Mouse (Mus musculus) T-cell, adult 2 months (primary cell): ENCODE measurements at regions not wholly inside any gene's neighbourhood (a gene's known extent, or its start where the extent isn't known, plus 50 kb on each side); places are given as distances from the start of the nearest gene placed in this dataset.
"Not testable (repeated sequence)": the region's sequence is repeated elsewhere in the genome, so short reads cannot be mapped to it uniquely, and the experiment has no call there.

ENCODE experiments used
- DNase-seq: peaks from one replicate; pipeline ENCODE4 v3.0.0; 2022; ENCODE audit warnings: low spot score

DNA sequence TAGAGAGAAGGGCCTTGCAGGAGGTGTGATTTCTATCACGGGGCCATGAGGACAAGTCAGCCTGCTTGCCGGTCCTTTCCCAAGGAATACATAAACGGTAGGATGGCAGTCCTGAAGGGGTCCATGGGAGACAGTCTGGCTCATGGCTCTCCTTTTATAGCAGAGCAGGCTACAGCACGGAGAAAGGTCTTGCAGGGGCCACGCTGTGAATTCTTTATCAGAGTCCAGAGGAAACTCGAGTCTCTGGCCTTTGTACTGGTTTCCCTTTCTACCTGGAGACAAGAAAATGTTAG, 1984.0 kb downstream of the 4930444P10Rik start:
- no peak for DNase-seq

DNA sequence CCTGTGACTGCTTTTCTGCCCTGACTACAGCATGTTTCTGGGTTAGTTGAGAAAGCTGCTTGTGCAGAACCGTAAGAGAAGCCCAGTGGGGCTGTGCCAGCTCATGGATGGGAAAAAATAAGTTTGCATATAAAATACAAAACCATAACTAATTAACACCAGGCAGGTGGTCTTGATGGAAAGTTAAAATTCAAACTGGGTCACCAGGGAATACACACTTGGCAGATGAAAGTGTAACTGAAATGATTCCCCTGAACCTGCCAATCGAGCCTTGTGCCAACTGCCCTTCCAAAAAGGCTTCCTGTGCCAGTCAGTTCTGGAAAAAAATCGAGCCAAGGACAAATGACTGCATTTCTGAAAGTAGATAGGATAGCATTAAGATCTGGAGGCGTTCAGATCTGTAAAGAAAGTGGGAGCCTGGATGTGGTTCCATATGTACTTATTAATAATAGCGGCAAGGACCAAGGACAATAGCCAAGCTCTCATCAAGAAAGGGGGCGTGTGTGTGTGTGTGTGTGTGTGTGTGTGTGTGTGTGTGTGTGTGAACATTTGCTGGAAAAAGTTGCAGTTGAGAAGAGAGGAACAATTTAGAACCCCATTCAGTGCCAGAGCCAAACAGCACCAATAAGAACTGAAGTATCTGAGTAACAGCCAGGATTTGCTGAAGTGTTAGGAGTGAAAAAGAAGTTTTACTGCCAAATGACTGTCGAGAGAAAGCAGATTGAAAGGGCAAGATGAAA, 1984.5 kb downstream of the 4930444P10Rik start:
- DNase-seq: no peak

DNA sequence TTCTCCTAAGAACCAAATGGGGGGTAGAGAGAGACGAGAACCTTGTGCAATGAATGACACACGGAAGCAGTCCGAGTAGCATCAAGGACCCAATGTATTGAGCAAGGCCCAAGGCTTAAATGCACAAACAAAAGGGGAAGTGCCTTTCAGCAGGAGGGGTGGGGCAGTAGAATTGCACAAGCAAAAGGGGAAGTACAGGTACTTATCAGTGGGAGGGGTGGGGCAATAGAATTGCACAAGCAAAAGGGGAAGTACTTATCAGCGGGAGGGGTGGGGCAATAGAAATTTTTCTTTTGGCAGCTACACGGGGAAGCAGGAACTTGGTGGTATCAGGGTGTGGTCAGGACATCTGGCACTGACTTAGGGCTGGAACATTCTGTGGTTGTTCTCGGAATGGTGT, 1987.6 kb downstream of the 4930444P10Rik start:
- not testable (repeated sequence) for DNase-seq

DNA sequence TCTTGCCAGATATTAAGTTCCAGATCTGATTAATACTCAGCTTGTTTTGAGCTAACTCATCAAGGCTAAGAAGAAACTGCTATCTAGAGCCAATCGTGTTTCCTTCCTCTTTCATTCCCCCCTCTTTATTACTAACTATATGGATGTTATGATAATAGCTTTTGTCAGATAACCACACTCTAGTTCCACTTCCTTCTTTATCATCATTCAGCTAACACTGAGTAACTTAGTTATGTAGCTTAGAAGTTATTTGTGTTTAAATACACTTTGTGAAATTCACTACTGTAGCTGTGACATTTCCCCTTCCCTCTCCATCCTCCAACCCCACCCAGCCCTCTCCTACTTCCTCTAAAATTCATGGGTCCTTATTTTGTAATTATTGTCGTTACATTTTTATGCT, 1988.6 kb downstream of the 4930444P10Rik start:
- DNase-seq: no peak

DNA sequence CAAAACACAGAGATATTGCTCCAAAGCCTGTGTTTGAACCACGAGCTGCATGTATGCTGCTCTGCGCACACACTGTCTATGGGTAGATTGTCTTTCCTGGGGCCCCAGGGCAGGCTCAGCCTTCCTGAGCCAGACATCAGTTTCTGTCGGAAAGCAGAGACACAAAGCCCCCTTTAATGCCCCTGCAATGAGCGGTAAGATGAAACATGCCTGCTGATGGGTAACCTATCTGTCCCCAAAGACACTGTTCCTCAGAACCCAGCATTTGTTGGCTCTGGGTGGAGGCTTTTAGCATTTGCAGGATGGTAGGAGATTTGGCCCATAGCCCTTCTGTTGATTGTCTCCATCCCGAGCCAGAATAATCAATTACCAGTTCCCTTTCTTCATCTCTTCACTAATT, 1994.1 kb downstream of the 4930444P10Rik start:
- DNase-seq: no peak

DNA sequence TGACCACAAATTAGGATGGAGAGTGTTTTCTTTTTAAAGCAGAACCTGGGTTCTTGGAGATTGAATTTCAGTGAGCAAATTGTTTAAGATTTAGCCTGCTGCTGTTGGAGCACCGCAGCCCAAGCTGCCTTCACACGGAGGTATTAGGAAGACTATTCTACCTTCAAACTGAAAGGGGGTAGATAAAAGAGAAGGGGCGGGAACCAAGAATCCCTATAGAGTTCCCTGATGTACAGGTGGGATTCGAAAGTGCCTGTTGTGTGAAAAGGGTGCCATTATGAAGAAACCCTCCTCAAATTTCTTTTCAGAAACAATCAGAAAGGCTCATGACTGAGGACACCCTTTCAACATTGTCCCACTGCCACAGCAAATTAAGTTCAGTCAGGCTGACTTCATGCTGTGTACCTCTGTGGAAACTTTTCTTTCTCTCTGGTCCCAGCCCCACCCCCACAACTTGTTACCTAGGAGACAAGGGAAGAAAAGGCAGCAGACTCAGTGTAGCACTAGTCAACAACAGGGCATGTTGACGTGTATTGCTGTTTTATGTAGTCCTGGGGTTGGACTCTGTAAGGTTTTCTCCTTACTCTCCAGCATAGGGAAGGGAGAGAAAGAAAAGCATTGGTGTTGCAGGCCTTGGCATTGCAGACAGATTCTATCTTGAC, 1995.4 kb downstream of the 4930444P10Rik start:
- no peak for DNase-seq

DNA sequence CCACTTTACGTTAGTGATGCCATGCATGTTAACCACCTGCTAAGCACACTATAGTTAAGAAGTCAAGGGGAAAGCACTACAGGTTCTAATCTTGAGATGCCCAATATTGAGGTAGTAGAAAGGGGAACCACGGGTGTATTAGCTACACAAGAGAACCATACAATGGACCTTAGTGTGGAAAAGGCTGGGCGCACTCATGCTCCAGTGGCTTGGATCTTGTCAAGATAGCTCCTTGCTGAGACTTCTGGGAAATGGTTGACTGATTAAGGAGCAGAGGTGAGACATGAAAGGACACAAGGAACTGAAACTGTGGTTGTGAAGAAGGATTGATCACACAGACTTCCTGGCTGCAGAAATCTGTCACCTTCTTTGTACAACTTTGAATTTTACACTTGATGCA, 2028.3 kb downstream of the 4930444P10Rik start:
- no peak for DNase-seq

DNA sequence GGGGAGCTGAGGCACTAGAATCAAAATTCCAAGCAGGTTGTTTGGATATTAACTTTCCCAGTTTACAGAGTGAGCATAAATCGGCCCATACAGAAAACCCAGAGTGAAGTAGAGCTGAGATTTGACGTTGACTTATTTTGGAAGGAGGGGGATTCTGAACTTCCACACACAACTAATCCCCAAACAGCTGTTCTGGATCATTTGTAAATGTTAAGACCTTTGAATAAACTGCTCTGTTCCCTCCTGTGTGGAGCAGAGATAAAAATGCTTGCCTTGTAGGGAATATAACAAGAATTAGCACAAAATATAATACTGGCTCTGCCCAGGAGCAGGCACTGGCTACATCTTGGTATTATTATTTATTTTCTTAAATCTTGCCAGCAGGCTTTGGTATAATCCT, 2057.0 kb downstream of the 4930444P10Rik start:
- DNase-seq: no peak

DNA sequence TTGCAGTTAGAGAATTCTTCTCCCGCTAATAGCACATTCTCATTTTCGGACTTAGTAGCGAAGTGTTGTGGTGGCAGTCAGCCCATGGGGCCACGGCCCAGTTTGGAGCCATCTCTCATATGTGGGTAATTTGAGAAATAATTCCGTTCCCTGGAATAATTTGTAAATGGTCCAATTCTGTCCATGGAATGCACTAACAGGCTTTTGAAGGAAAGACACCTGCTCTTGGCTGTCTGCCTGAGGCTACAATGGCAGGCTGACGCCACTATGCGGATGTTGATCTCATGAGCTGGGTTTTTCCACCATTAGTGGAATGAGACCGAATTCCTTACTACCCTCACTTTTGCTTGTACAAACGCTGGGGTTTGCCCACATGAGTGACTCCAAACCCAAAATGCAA, 2081.6 kb downstream of the 4930444P10Rik start:
- no peak for DNase-seq

DNA sequence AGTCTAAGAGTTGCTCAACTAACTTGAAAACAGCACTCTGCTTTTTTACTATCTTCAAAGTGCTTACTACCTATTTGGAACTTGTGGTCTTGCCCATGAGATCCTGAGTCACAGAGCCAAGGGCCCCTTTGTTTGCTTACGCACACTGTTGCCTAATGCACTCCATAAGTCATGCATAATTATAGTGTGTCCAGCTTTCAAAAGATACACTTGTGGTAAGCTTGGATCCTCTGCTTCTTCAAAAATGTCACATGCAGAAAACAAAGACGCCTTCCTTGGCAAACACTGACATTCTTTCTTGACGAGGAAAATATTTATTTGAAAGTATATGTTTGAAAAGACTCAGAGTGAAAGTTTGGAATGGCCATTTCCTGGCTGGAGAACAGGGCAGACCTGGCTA, 2082.3 kb downstream of the 4930444P10Rik start:
- no peak for DNase-seq

DNA sequence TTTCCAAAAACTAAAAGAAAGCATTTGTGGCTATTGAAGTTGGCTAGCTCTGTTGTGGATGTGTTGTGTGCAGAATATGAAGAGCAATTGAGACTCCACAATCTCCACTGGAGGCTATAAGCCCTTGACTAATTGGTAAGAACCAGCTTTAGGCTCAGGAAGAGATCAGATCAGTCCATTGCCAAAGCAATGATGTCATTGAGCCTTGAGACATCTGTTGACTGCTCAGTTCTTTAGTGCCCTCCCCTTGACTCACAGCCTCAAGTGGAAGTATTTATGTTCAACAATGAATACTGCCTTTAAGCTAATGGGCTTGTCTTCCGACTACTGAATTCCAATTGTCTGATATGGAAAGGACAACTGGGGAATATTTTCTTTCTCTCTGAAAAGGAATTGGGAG, 2090.6 kb downstream of the 4930444P10Rik start:
- no peak for DNase-seq

DNA sequence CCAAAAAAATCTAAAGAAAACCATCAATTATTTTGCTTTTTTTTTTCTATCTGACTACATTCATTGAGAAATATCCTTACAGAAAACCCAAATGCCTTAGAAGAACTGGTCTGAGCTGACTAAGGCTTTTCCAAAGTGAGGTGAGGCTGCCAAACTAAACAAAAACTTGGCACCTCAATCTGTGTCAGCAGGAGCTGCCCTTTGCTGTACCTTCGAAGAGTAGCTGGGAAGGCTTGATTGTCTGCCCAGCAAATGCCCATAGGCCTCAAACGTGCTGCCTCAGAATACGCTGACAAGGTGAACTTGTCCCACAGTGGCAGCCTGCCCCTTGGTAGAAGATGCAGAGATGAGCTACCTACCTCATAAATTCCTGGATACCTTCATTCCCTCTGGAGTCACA, 2091.7 kb downstream of the 4930444P10Rik start:
- no peak for DNase-seq

DNA sequence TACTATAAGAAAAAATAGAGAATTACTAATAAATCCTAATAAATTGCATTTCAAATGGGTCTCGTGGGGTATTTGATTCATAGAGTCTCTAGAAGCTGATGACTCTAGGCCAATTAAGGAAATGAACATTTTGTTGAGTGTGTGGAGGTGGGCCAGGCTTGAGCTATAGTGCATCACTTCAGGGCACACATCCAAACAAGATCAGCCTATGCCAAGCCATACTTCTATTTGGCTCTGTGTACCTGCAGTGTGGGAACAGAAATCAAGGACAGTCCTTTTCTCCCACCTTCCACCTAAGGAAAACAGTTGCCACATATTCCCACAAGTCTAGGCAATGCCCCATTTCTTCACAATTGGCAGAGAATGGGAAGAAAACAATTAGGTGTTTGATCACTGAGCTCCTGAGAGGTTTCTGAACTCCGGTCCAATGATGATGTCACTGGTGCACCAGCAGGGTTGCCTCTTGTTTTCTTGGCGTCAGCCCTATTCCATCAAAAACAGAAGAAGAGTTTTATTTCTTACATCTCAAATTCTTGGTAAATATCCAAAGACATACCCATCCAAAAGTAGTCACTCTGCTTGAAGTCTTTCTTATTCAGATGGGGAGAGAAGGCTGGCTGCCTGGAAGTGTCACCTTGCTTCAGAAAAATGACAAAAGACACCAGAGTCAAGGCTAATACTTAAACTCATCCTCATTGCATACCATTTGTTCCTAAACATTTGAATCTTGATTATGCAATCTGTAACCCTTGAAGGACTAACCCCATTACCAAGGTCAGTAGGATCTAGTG, 2092.3 kb downstream of the 4930444P10Rik start:
- DNase-seq: no peak

DNA sequence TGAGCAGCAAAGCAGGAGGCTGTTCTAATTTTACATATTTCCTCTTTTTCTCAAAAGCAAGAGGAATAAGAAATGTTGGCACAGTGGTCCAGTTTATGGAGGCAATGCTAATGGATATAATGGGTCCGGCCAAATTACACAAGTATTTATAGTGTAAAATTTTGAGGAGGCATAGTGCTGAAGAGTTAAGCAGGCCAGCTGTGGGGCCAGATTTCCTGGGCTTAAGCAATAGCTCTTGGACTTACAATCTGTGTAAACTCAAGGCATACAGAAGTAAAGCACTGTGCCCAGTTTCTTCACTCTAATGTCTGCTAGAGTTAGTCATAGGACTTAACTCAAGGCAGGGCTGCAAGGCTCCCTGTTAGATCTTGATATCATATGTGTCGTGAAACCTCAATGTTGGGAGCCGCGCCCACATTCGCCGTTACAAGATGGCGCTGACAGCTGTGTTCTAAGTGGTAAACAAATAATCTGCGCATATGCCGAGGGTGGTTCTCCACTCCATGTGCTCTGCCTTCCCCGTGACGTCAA, 2094.9 kb downstream of the 4930444P10Rik start:
- DNase-seq: no peak

DNA sequence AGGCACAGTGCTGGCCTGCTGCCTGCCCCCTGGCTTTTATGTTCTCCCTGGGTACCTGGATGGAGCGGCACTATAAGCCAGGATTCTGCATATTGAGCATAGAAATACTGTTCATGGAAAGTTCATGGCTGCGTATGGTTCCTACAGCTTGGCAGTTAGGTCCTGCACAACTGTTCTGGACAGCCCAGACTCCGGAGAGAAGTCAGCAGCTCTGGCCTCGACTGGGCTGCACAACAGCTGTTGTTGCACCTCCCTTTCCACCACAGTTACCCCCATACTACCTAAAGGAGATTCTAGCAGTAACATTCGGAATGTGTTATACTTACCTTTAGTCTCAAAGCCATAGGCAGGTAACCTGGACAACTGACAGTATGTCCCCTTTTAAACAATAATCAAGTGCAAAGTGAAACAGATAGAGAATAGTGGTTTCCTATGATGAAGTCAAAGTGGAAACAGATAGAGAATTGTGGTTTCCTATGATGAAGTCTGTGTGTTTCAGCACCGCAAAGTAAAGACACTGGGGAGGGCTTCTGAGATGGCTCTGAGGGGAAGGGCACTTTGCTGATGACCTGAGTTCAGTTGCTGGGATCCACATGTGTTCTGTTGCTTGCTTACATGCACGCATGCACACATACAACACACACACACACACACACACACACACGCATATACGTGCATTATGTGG, 2099.2 kb downstream of the 4930444P10Rik start:
- no peak for DNase-seq

DNA sequence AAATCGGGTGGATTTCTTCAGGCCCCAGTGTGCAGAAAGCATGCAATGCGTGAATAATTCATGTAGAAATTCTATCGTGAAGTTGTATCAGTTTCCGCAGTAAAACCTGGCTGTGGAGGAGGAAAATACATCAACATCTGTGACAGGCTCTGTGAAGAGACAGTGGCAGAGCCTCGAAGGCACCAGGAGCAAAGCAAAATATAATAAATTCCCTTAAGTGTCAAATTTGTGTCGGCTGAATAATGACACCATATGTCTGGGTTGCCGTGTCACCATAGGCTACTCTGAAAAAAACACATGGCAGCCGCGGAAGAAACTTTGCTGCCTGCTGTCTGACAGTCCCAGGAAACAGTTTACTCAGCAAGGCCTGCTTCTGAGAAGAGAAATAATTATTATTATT, 2100.1 kb downstream of the 4930444P10Rik start:
- no peak for DNase-seq

DNA sequence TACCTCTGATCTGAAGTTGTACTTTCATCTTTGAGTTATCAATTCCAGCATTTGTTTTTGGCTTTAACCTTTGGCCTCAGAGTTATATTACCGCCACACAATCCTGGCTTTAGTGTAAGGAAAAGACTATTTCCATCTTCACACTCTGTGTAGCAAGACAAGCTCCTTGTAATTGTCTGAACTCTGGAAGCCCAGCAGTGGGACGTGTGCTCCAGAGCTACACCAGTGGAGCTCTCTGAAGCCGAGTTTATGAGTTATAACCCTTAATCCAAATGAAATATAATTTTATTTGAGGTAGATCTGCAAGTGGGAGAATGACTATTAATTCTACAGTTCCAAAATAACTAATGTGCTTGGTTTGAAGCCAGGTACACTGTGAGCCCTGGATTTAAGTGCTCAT, 2103.8 kb downstream of the 4930444P10Rik start:
- no peak for DNase-seq

DNA sequence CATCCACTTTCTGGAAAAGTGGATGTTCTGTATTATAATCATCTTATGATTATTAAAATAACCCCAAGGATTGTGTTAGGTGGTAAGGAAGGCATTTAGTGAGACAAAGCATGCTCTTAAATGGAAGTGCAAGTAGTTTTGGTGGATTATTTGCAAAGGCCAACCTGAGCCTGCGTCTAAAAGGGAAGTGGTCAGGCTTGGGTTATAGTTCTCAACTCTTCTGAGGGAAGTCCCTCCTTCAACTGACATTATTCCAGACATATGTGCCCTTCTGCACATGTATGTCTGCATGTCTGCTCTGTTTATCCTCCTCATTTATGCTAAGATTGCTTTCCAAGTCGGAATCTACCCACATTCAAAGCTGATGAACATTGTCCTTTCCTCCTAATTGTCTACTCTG, 2108.3 kb downstream of the 4930444P10Rik start:
- DNase-seq: no peak

DNA sequence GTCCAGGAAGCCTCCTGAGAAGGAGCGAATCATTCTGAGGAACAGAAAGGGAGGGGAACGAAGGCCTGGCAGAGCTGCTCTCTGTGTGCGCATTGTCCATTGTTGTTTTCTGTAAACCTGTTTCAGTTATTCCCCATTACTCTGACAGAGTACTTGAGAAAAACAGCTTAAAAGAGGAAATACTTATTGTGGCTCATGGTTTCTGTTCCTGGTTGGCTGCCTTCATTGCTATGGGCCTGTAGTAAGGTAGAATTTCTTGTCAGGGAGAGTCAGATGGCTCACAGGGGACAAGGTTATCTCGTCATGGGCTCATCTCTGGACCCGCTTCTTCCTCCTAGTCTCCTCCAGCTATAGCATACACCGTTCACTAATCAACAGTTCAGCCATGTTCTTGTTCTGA, 2112.9 kb downstream of the 4930444P10Rik start:
- DNase-seq: no peak

DNA sequence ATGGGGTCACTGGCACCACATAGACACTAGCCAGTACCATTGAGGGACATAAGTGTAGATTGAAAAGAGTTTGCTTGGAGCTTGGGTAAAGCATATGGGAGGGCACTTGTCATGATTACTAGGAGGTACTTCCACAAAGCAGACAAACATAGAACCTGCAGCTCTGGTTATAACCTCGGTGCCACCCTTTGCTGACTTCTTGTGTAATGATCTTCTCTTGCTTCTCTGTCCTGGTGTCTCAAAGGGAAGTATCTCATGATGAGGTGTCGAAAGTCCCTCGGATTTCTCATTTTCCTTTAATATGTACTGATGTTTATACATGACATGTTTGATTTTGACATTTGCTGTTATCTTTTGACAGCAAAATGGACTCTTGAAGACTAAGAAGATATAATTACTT, 2114.5 kb downstream of the 4930444P10Rik start:
- no peak for DNase-seq

DNA sequence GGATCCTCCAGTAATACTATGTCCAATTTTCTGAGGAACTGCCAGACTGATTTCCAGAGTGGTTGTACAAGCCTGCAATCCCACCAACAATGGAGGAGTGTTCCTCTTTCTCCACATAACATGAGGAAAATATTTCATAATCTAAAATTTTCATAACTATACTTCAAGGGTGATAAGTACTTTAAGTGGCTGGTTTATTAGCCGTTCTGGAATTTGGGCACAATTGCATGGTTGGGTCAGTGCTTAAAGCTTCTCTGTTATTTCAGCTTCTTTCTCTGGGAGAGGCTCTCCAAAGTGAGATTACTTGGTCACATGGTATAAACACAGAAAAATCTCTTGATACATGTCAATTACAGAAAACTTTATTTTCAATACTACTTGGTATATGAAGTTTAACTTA, 2115.9 kb downstream of the 4930444P10Rik start:
- DNase-seq: no peak

DNA sequence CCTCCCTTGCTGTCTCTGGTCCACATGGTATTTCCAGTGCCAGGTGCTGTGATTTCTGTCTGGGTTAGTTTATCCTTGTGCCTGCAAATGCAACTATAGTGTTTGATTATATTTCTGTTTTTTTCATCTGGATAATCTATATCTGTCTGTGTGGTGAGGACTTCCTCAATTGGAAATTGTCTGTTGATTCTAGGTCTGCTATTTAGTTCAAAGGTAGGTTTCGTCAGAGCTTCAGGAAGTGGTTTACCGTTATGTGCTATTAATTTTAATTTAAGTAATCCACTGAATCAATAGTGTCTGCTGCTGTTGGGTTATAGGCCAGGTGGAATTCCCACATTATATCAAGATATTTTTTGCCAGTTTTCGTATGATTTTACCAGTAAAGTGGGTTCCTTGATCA, 2143.9 kb downstream of the 4930444P10Rik start:
- no peak for DNase-seq
